In genomic region chr6:86153436-86153990, GRCm38 (mm10) we compare ENCODE assay signal across 18 mouse cellular contexts. TPM values are rescaled to one million over a fixed set of nuclear protein-coding genes. Genes with fewer than 3 reads are reported as not detected.
DNase-seq lines count a peak whose midpoint lies in the region; ATAC-seq and TF ChIP-seq lines count a peak whose summit lies in the region.
"Had no signal": no experiment of that assay in that cellular context is flagged by ENCODE, and none has a peak within 500 bp of the region (broad histone marks: within the 10 kb centered on the region; RNA-seq: fewer than 3 reads in every experiment).

No protein-coding gene starts in this region.

- 60% methylated on average over 8 of the region's 8 CpGs for WGBS in hindbrain, postnatal 0 days
- 71% methylated on average over 8 of the region's 8 CpGs for WGBS in hindbrain, embryonic 16.5 days
- WGBS in midbrain, postnatal 0 days, result 77% methylated on average over 8 of the region's 8 CpGs
- WGBS in midbrain, embryonic 14.5 days, result 85% methylated on average over 8 of the region's 8 CpGs
- 76% methylated on average over 8 of the region's 8 CpGs for WGBS in kidney, embryonic 16.5 days

- H3K27me3 ChIP-seq in hindbrain, postnatal 0 days (ENCODE audit: insufficient read depth, low read length), result no peaks in the 10 kb centered on the region
- H3K27me3 ChIP-seq in hindbrain, embryonic 16.5 days (replicated peaks; ENCODE audit: control insufficient read depth, insufficient read depth, low read length), result no peaks in the 10 kb centered on the region
- H3K27me3 ChIP-seq in midbrain, postnatal 0 days (ENCODE audit: insufficient read depth, low read length), result no peaks in the 10 kb centered on the region
- no peaks in the 10 kb centered on the region for H3K27me3 ChIP-seq in midbrain, embryonic 14.5 days (ENCODE audit: control insufficient read depth, insufficient read depth, low read length)
- no peaks in the 10 kb centered on the region for H3K27me3 ChIP-seq in kidney, embryonic 16.5 days (ENCODE audit: insufficient read depth, low read length)
- H3K27me3 ChIP-seq: liver, embryonic 13.5 days; neural tube, embryonic 13.5 days had no signal

- peak; percentile 11 for DNase-seq in hindbrain, postnatal 0 days (ENCODE audit: low spot score)
- peak; percentile 19 for DNase-seq in midbrain, postnatal 0 days (ENCODE audit: low spot score)
- no peak for DNase-seq in midbrain, embryonic 14.5 days
- DNase-seq in gastrocnemius, postnatal 25 days, result peak; percentile 37
- peak; percentile 27 for DNase-seq in telencephalon, adult 2 months (ENCODE audit: low read depth, low spot score)
- no peak for DNase-seq in spleen, postnatal 4 days (ENCODE audit: low spot score in 2 of 2)
- DNase-seq: adrenal gland, adult 8-10 months; kidney, postnatal 10 days; liver, embryonic 13.5 days; retina, postnatal 1 day; thymus, postnatal 25 days had no signal

- no peaks in the 10 kb centered on the region for H3K36me3 ChIP-seq in hindbrain, postnatal 0 days (ENCODE audit: insufficient read depth, low read length)
- no peaks in the 10 kb centered on the region for H3K36me3 ChIP-seq in hindbrain, embryonic 16.5 days (ENCODE audit: control insufficient read depth, insufficient read depth, low read length)
- H3K36me3 ChIP-seq in midbrain, postnatal 0 days (ENCODE audit: insufficient read depth, low read length), result no peaks in the 10 kb centered on the region
- H3K36me3 ChIP-seq in midbrain, embryonic 14.5 days (ENCODE audit: control insufficient read depth, insufficient read depth, low read length), result no peaks in the 10 kb centered on the region
- H3K36me3 ChIP-seq in kidney, embryonic 16.5 days (ENCODE audit: insufficient read depth, low read length), result no peaks in the 10 kb centered on the region
- H3K36me3 ChIP-seq: heart, embryonic 15.5 days; liver, embryonic 13.5 days; neural tube, embryonic 13.5 days had no signal

- no peak overlapping the region for H3K4me2 ChIP-seq in hindbrain, postnatal 0 days (ENCODE audit: low read depth, low read length)
- no peak overlapping the region for H3K4me2 ChIP-seq in hindbrain, embryonic 16.5 days (ENCODE audit: low read length)
- no peak overlapping the region for H3K4me2 ChIP-seq in midbrain, postnatal 0 days (ENCODE audit: low read depth, low read length, poor library complexity, severe bottlenecking)
- H3K4me2 ChIP-seq in midbrain, embryonic 14.5 days (ENCODE audit: low read length), result no peak overlapping the region
- H3K4me2 ChIP-seq in kidney, embryonic 16.5 days (replicated peaks; ENCODE audit: low read depth, low read length), result no peak overlapping the region
- H3K4me2 ChIP-seq: heart, embryonic 15.5 days; liver, embryonic 13.5 days; neural tube, embryonic 13.5 days had no signal

- no peak overlapping the region for H3K4me3 ChIP-seq in hindbrain, postnatal 0 days (ENCODE audit: low read length)
- no peak overlapping the region for H3K4me3 ChIP-seq in hindbrain, embryonic 16.5 days (ENCODE audit: low read length)
- no peak overlapping the region for H3K4me3 ChIP-seq in midbrain, postnatal 0 days (ENCODE audit: low read depth, low read length)
- H3K4me3 ChIP-seq in midbrain, embryonic 14.5 days (replicated peaks; ENCODE audit: low read depth, low read length), result no peak overlapping the region
- H3K4me3 ChIP-seq in kidney, embryonic 16.5 days (ENCODE audit: low read length), result no peak overlapping the region
- H3K4me3 ChIP-seq: erythroblast, embryonic 14.5 days; heart, embryonic 15.5 days; liver, embryonic 13.5 days; neural tube, embryonic 13.5 days had no signal

- no peak overlapping the region for H3K27ac ChIP-seq in hindbrain, postnatal 0 days
- H3K27ac ChIP-seq in hindbrain, embryonic 16.5 days (ENCODE audit: low read depth, low read length), result no peak overlapping the region
- no peak overlapping the region for H3K27ac ChIP-seq in midbrain, postnatal 0 days (ENCODE audit: low read depth, low read length)
- H3K27ac ChIP-seq in midbrain, embryonic 14.5 days (replicated peaks; ENCODE audit: low read depth, low read length), result no peak overlapping the region
- no peak overlapping the region for H3K27ac ChIP-seq in kidney, embryonic 16.5 days (ENCODE audit: low read length)
- H3K27ac ChIP-seq: heart, embryonic 15.5 days; liver, embryonic 13.5 days had no signal

- no peak overlapping the region for H3K9ac ChIP-seq in hindbrain, postnatal 0 days (replicated peaks; ENCODE audit: low read length)
- H3K9ac ChIP-seq in hindbrain, embryonic 16.5 days (ENCODE audit: low read depth, low read length), result no peak overlapping the region
- H3K9ac ChIP-seq in midbrain, postnatal 0 days (replicated peaks; ENCODE audit: low read length, poor library complexity, severe bottlenecking), result no peak overlapping the region
- H3K9ac ChIP-seq in midbrain, embryonic 14.5 days (replicated peaks; ENCODE audit: low read length), result no peak overlapping the region
- H3K9ac ChIP-seq in kidney, embryonic 16.5 days (replicated peaks; ENCODE audit: low read length), result no peak overlapping the region
- H3K9ac ChIP-seq: heart, embryonic 15.5 days; liver, embryonic 13.5 days; neural tube, embryonic 13.5 days had no signal

- TF ChIP-seq CTCF in hindbrain, postnatal 0 days (IDR thresholded peaks at IDR 0.05; ENCODE audit: low read depth), result no peak
- no peak for TF ChIP-seq CTCF in midbrain, postnatal 0 days (IDR thresholded peaks at IDR 0.05)

- H3K9me3 ChIP-seq in hindbrain, postnatal 0 days (ENCODE audit: low read length), result no peaks in the 10 kb centered on the region
- no peaks in the 10 kb centered on the region for H3K9me3 ChIP-seq in hindbrain, embryonic 16.5 days (ENCODE audit: control insufficient read depth, low read length)
- H3K9me3 ChIP-seq in midbrain, postnatal 0 days (ENCODE audit: low read length), result no peaks in the 10 kb centered on the region
- no peaks in the 10 kb centered on the region for H3K9me3 ChIP-seq in midbrain, embryonic 14.5 days (ENCODE audit: control insufficient read depth, low read length)
- H3K9me3 ChIP-seq in kidney, embryonic 16.5 days (ENCODE audit: low read length), result no peaks in the 10 kb centered on the region
- H3K9me3 ChIP-seq: heart, embryonic 15.5 days; liver, embryonic 13.5 days; neural tube, embryonic 13.5 days had no signal

- ATAC-seq in hindbrain, postnatal 0 days, result no peak
- ATAC-seq in hindbrain, embryonic 16.5 days, result no peak
- ATAC-seq in midbrain, postnatal 0 days (ENCODE audit: low FRiP score), result no peak
- ATAC-seq in midbrain, embryonic 14.5 days (ENCODE audit: low FRiP score, low TSS enrichment), result no peak
- no peak for ATAC-seq in kidney, embryonic 16.5 days (ENCODE audit: low FRiP score, low TSS enrichment)
- ATAC-seq: midbrain, embryonic 16.5 days; Patski had no signal

- H3K4me1 ChIP-seq in hindbrain, postnatal 0 days (ENCODE audit: insufficient read depth, low read length), result peaks cover 4% of the 10 kb centered on the region; the same call in 1 of the 2 replicates
- H3K4me1 ChIP-seq in hindbrain, embryonic 16.5 days (ENCODE audit: control insufficient read depth, insufficient read depth, low read depth, low read length), result peaks cover 3% of the 10 kb centered on the region
- no peaks in the 10 kb centered on the region for H3K4me1 ChIP-seq in midbrain, postnatal 0 days (ENCODE audit: insufficient read depth, low read length)
- H3K4me1 ChIP-seq in midbrain, embryonic 14.5 days (ENCODE audit: control insufficient read depth, insufficient read depth, low read length), result no peaks in the 10 kb centered on the region
- H3K4me1 ChIP-seq in kidney, embryonic 16.5 days (ENCODE audit: insufficient read depth, low read length), result peaks cover 6% of the 10 kb centered on the region

RNA-seq across cellular contexts. Expression of gene Tgfa, which starts 41.5 kb away (rescaled TPM):
- total RNA-seq in hindbrain, postnatal 0 days (2014; rRNA removed), result 35.4 and 40.5 TPM in 2 replicates
- polyA plus RNA-seq in hindbrain, postnatal 0 days (2015; fragmentation: Nextera tagmentation; extraction: Ambion mirVana), result 13.6 and 14.2 TPM in 2 replicates
- 17.8 and 20.6 TPM in 2 replicates for polyA plus RNA-seq in hindbrain, embryonic 16.5 days (2015; fragmentation: Nextera tagmentation; extraction: Ambion mirVana)
- total RNA-seq in midbrain, postnatal 0 days (2014; rRNA removed), result 32.1 and 37.1 TPM in 2 replicates
- polyA plus RNA-seq in midbrain, postnatal 0 days (2015; fragmentation: Nextera tagmentation; extraction: Ambion mirVana), result 15.3 and 16.8 TPM in 2 replicates
- polyA plus RNA-seq in midbrain, embryonic 14.5 days (2014; fragmentation: Nextera tagmentation; extraction: Ambion mirVana), result 8.6 and 9.7 TPM in 2 replicates
- total RNA-seq in gastrocnemius, postnatal 25 days (2021), result under 1 TPM; 0.15 to 0.35 TPM
- 7.7 and 9.1 TPM in 2 replicates for polyA plus RNA-seq in kidney, embryonic 16.5 days (2015; fragmentation: Nextera tagmentation; extraction: Ambion mirVana)
- polyA plus RNA-seq: erythroblast, embryonic 14.5 days had no signal

Comparison
In these comparisons a context has a peak if more than half of its experiments do, and no peak if none do; other contexts are left out.
1. DNase-seq: peak in hindbrain, postnatal 0 days (single experiment), midbrain, postnatal 0 days (single experiment), gastrocnemius, postnatal 25 days (single experiment) and telencephalon, adult 2 months (single experiment); none in midbrain, embryonic 14.5 days (single experiment) and spleen, postnatal 4 days (0 of 2).